Mouse (Mus musculus) T-cell, adult 2 months (primary cell): Measurements from ENCODE around the gene Rhot2.
"Not testable (repeated sequence)": the region's sequence is repeated elsewhere in the genome, so short reads cannot be mapped to it uniquely, and the experiment has no call there.

Experiments used
- DNase-seq: peaks from one replicate; pipeline ENCODE4 v3.0.0; 2022; ENCODE audit warnings: low spot score

The Rhot2 gene

DNA sequence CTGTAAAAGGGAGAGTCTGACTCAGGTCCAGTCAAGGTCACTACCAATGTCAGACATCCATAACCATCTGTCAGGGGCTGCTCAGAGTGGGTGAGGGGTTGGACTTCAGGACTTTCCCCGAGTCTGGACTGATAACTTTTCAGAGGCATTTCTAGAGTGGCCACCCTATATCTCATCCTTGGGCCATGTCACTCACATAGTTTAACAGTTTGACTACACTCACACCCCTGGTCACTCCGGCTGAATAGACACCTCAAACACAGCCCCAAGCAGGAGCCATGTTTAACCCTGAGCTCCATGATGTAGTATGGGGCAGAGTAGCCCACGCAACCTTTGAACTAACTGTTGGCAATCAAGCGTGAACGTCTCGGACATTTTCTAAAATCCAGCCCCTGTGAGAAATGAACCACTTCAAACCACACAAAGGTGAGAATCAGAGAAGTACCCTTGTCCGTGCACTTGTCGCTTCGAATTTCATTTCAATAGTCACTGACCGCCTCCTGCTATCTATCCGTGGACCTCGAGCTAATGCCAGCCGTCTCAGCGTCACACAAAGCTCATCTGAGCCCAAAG is 29.6 kb upstream of the Rhot2 start:
- DNase-seq = no peak

DNA sequence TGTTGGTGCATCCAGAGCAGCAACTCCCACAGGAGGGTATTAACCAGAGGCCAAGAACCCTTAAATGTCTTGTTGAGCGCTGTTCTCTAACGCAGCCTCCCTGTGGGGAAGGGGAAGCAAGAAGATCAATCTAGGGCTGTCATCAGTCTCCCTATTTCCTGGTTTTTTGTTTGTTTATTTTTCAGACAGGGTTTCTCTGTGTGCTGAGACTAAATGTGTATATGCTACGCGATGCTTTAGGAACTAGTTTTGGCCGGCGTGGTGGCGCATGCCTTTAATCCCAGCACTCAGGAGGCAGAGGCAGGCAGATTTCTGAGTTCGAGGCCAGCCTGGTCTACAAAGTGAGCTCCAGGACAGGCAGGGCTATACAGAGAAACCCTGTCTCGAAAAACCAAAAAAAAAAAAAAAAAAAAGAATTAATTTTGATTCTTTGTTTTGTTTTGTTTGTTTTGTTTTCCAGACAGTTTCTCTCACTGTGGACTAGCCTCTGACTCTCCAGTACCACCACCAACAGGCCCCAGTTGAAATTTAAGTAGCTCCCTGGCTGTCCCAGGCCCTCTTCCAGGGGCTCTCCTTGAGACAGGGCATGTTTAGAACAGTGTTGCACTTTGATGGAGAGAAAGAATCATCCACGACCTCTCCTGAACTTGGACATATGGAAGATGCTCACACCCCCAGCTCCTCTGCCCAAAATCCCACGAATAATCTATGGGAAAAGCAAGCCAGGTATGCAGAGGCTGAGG is 28.9 kb upstream of the Rhot2 start:
- no peak for DNase-seq

DNA sequence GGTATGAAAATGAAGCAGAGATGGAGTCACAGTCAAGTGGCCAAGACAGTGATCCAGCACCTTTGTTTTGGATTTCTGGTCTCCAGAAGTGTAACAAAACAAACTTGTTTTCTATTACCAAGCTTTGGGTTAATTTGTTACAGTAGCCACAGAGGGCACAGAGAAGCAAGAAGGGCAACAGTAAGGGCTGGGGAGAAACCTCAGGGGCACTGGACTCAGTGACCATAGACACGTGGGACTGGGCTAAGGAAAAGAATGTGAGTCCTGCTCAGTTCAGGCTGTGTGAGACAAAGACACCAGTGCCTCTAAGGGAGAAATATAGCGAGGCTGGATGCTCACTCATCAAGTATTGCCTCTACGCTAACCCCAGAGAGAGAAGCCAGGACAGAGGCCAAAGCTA is 28.0 kb upstream of the Rhot2 start:
- no peak for DNase-seq

DNA sequence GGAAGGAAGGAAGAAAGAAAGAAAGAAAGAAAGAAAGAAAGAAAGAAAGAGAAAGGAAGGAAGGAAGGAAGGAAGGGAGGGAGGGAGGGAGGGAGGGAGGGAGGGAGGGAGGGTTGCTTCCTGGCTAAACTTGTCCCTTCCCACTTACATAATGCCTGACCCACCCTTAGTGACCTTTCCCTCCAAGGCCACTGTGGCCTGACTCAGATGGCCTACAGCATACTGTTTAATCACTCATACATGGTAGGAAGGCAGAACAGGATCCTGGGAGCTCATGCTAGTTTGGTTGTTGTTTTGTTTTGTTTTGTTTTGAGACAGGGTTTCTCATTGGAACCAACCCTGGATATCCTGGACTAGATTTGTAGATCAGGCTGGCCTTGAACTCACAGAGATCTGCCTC is 26.9 kb upstream of the Rhot2 start:
- DNase-seq = not testable (repeated sequence)

DNA sequence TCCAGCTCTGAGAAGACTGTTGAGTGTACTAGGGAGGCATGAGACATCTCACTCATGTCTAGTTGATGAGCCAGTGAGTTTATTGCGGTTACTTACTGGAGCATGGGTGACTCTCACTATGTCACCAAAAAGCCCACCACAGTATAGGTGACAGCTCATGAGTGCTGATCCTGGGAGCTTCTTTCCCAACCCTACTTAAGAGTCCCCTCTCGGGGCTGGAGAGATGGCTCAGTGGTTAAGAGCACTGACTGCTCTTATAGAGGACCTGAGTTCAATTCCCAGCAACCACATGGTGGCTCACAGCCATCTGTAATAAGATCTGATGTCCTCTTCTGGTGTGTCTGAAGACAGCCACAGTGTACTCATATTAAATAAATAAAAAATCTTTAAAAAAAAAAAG is 25.3 kb upstream of the Rhot2 start:
- DNase-seq = no peak

DNA sequence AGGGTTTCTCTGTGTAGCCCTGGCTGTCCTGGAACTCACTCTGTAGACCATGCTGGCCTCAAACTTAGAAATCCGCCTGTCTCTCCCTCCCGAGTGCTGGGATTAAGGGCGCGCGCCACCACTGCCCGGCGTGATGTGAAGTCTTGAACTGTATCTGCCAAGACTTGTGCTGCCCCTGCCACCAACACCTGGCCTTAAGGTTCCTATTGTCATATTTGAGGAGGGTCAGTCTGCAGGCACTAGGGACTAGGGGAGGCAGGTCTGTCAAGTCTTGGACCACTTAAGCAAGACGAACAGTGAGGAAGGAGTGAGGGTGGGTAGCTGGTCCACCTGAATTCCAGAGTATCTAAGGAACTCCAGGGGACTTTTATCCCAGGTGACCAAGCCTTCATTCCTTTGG is 24.8 kb upstream of the Rhot2 start:
- DNase-seq = no peak

DNA sequence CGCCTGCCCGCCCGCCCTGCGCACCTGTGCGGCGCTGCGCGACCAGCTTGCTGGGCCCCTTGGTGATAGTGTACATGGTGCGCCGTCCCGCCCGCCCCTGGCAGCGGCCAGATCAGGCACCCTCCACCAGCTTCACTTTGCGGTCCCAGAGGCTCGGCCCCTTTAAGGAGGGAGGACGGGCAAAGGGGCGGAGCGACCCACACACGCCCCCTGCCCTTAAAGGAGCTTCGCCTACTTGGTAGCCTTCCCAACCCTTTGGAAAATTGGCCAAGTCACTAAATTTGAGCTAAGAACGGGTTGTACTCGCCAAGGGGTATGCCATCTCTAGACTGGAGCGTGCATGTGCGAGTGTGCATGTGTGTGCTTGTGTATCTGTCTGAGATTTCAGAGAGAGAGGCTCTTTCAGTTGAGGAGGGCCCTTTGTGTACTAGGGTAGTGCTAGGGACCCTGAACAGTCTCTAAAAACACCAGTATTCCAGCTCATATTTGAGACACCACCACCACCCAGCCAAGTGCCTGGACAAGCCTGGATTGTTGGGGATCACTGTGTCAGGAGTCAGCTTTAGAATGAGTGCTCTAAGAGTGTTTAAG is 24.0 kb upstream of the Rhot2 start, which contains the start of gene Mcrip2:
Mcrip2 (minus strand) TSS at position 164 of the 591 bp plus-strand sequence.
- DNase-seq = peak; percentile 48

DNA sequence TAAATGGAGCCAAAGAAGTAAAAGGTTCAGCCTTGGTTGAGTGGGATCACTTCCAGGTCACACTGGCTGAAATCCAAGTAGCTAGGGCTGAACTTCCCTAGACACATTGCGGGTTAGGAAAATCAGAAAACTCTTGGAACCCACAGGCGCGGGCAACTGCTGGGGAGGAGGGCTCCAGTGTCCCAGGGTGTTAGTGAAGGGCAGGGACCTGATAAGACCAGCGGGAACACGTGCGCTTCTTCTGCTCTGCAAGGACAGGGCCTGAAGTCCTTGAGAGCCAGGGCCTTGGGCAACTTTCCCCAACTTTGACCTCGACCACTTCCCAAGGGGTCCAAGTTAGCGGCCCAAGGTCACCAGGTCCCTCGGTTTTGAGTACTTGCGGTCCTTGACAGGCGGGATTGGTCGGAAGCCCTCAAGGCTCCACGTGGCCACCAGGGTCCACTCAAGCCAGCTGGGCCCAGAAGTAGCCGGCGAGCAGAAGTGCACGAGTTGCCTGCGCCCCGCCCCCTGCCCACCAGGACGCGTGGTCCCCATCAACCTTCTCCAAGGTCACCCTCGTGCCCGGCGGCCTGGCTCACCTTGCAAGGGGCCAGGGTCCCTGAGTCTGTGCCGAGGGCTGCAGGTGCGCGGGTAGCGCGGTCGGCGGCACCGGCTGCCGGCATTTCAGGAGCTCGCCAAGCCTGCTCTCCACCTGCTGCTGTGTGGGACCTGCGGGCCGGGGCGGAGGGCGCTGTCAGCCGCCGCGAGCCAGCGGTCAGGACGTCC is 23.4 kb upstream of the Rhot2 start:
- DNase-seq = no peak

DNA sequence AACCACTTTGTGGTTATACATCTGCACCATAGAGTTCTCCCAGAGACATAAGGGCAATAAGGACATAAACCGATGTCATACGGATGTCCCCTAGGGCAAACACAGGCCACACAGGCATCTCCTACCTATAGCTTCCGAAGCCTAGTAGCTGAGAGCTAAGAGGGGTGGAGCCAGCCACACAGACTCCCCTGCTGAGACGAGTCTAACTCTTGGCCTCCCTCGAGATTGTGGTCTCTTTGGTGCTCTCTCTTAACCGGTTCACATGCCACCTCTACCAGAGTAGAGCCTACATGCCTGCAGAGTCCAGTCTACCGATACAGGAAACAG is 22.8 kb upstream of the Rhot2 start:
- DNase-seq = peak; percentile 49

DNA sequence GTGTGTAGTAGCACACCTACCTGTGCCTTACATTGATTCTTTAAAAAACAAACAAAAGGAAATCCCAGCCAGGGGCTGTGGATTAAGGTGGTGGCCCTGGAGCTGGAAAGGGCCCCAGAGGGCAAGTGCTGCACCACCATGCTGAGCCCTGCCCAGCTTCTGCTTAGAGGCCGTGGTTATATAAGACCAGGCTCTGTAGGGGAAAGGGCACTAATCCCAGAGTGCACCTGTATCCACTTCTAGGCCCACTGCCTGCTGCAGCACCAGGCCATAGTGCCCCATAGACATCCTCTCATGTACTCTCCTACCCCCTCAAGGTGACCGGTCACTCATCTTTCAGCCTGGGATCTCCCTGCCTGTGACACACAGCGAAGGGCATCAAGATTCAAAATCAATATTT is 21.5 kb upstream of the Rhot2 start:
- DNase-seq = no peak

DNA sequence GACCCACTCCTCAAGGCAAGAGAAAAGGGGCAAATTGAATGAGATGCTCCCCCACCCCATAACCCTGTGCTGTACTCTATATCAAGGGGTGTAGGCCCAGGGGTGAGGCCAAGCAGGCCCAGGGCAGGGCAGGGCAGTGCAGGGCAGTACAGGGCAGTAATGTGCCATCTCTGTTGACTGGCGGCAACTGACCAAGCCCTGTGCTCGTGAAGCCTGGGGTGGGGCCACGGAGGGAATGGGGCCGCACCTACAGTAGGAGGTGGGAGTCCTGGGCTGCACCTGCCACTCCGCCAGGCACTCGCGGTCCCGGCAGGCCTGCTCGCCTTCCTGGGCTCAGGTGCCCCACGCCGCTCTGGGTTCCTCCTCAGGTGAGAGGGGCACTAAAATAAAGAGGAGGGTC is 20.6 kb upstream of the Rhot2 start:
- DNase-seq = no peak

DNA sequence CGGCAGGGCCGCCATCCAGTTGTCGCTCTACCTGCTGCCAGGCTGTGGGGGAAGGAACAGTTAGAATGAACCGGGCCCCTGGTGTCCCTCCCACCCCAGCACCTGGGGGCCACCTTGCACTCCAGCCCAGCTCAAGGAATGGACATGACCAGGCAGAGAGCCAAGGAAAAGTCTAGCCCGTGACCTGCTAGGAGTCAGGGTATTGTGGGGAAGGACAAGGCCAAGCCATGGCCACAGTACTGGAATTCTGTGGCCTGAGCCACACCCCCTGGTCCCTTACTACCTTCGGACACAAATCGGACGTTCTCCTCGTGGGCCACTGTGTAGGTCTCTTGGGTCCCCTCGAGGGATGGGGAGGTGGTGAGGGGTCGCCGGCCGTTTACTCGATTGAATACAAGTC is 19.7 kb upstream of the Rhot2 start:
- DNase-seq = no peak

DNA sequence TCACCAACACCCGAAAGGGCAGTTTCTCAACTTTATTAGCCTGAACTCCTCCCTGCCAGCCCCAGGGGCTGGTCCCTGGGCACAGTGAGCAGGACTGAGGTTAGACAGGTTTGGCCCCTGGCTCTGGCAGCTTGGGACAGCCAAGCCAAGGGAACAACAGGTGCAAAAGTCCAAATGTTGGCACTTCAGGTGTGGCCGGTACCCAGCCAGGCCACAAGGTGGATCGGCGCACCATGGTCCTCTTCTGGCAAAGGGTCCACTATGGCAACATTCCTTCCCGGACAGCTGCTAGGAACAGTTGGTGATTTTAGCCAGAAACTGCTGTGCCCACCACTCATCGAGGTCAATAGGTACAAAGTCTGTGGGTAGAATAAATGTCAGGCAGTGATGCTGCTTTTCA is 19.0 kb upstream of the Rhot2 start:
- DNase-seq = no peak

DNA sequence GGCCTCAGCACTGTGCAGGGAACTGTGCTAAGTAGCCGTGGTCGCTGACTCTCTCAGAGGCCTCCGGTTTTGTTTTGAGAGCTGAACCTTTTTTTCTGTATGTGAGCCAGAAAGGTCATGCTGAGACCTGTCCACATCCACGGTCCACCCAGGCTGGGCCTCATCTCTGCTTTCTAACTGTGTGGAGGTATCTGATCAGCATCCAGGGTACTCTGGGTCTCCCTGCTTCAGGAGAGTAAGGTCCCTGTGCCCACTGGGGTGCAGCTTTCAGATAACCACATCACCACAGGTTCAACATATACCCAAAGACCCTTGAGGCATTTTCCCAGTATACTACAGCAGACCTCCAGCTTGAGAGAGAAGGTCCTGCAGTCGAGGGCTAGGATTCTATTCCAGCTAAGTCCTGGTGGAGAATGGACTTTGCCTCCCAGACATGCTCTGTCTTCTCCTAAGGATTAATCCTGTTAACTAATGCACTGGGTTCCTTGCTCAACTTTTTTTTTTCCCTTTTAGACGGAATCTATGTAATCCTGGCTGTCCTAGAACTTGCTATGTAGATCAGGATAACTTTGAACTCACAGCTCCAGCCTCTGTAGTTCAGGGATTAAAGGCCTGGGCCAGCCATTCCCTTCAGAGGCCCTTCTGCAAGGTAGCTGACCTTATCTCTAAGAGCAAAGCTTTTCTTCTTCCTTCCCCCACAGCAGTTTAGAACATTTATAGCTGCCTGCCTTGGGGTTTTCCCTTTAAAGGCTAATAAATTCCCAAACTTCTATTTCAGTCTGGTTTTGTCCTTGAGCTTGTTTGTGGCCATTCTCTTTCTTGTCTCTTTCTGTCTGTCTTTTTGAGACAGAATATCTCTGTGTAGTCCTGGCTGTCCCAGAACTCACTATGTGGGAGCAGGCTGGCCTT is 17.3 kb upstream of the Rhot2 start:
- no peak for DNase-seq

DNA sequence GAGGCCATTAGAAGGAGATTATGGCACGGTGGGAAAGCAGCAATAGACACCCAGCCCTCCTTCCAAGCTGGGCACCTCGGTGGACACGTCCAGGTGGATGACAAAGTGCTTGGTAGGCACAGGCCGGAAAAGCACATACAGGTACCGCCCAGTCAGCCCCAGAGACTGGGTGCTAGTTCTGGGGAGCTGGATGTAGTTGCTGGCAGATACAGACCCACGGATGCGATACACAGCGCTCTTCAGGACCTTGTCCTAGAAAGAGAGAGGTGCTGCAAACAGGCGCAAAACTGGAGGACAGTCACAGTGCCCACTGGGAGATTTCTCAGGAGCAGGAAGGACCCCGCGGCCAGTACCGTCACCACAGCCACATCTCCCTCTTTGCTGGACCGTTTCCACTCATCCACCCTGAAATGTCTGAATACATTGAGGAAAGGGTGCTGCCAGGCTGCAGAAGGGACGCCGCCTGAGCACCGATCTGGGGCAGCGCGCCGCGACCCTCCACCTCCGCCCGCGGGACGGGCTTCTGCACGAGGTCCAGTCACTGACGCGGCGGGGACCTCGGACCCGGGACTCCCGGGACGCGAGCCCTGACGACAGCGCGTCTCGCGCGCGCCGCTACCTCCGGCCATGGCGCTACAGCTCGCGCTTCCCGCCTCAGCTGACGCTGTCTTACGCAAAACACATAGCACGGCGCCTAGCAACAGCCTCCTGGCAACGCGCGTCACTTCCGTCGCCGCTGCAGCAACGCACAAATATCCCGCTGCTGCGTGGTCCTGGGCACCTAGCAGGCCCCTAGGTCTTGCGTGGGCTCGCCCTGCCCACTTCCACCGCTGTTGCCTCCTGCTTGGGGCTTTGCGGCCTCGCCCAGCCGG is 16.4 kb upstream of the Rhot2 start, which contains the start of gene Wdr90:
Wdr90 (minus strand) TSS at position 670 of the 872 bp plus-strand sequence.
- peak; percentile 93 for DNase-seq

DNA sequence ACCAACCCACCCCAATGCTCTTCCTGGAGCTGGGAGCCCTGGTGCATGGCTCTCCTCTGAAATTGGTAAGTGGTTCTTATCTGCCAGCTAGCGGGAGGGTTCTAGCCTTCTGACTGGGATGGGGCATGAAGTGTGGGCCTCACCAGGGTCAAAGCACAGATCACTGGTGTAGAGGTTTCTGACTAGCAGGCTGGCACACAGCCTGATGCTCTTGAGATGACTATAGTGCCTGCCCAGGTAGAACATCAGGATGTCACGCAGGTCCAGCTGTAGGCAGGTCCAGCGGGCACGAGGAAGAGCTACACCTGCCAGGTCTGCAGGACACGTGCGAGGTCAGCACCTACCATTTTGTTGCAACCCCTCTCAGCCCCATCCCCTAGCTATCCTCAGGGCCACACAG is 15.6 kb upstream of the Rhot2 start:
- no peak for DNase-seq

DNA sequence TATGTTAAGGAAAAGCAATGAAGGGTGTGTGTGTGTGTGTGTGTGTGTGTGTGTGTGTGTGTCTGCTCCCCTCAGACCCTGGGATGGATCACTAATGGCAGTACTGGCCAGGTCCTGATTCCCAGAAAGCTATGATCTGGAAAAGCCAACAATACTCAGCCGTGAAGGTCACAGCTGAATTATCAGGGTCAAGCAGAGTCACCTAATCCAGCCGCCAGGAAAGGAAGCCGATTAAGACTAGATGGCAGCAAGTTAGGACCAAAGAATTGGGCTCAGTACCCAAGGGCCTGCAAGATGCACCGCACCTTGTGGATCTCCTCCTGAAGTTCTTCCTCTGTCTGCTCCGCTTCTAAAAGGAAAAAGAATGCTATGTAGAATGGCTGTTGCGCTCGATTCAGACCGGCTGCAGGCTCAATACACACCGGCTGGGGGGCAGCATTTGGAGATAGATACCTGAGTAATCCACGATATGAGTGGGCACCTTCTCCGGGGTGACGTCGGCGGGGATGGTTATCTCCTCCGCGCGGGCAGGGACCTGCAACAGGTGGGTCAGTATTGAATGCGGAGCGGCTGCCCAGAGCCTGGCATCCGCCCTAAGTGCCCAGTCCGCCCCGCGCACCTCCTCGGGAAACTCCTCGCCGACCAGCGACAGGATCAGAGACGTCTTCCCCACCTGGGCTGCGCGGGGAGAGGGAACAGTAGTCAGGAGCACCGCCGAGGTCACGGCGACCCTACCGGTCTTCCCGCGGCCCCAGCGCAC is 835 bp downstream of the Rhot2 start:
- no peak for DNase-seq

DNA sequence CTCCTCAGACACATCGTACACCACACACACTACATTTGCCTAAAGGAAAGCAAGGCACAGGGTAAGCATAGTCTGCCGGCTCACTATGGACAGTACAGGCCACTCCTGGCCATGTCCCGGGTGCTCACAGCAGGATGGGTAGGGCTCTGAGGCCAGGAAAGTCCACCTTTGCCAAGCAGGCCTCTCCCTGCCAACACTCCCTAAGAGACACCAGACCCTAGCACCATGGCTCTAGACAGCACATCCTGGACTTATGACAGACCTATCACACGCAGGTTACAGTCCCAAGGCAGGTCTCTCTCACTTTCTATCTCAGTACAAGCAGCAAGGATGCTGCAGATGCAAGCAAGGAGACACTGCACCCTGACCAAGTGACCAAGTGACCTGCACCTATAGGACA is 1.5 kb downstream of the Rhot2 start:
- DNase-seq = no peak

DNA sequence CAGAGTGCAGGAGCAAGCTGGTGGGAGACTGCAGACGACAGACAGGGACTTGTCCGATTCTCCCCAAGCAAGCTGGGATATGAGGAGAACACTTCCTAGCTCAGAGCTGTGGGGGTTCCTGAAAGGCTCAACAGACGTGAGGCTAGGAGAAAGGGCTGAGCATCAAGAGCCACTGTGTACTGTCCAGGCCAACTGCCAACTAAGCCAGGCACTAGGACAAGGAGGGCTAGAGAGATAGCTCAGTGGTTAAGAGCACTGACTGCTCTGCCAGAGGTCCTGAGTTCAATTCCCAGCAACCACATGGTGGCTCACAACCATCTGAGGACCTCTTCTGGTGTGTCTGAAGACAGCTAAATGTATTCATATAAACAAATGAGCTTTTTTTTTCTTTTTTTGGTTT is 2.1 kb downstream of the Rhot2 start:
- DNase-seq = no peak
